Mouse (Mus musculus) cortical plate, adult 2 months (tissue): Measurements from ENCODE around the gene Aldh3b1. TPM values are rescaled to one million over a fixed set of nuclear protein-coding genes. Genes with fewer than 3 reads are reported as not detected.

ENCODE experiments used
- H3K27ac ChIP-seq: fragments of 200-500 bp; 2 replicates; pipeline ENCODE4 v1.5.1; 2012; ENCODE audit warnings: low read length, control low read depth, inconsistent platforms; ENCODE audit not compliant: insufficient read depth
- H3K4me1 ChIP-seq: fragments of 200-500 bp; 2 replicates; pipeline ENCODE4 v1.6.1; 2011; ENCODE audit warnings: low read length; ENCODE audit not compliant: control insufficient read depth, insufficient read depth
- H3K4me3 ChIP-seq: fragments of 200-500 bp; 2 replicates; pipeline ENCODE4 v1.5.1; 2011; ENCODE audit warnings: mild to moderate bottlenecking, low read length, control low read depth; ENCODE audit not compliant: insufficient read depth
- CTCF ChIP-seq: fragments of 200-500 bp; IDR thresholded peaks from 2 replicates; pipeline ENCODE4 v1.5.1; 2011; ENCODE audit warnings: mild to moderate bottlenecking, control low read depth, low read length; ENCODE audit not compliant: insufficient read depth; ENCODE audit errors: extremely low read depth
- POLR2A ChIP-seq: fragments of 200-500 bp; IDR thresholded peaks from 2 replicates; pipeline ENCODE4 v1.6.1; 2011; ENCODE audit warnings: mild to moderate bottlenecking, low read length, control low read depth; ENCODE audit not compliant: insufficient read depth; ENCODE audit errors: extremely low read depth
- polyA plus RNA-seq: library from polyadenylated mRNA; depleted of rRNA; stranded (reverse); fragments of >200 nt; gene quantifications from 2 replicates; pipeline ENCODE4 v1.2.3, GENCODE M21; 2012

Aldh3b1 gene
- polyA plus RNA-seq, 1 experiment, result 8.1 TPM

GRCm38 (mm10) chr19:3928779-3929178 is 829 bp downstream of the Aldh3b1 start:
- H3K4me1 ChIP-seq, result peaks cover 1% of the 10 kb centered on the region; the same call in 1 of the 2 replicates
- no peak overlapping the region; the same call in 1 of the 2 replicates for H3K27ac ChIP-seq
- no peak overlapping the region for H3K4me3 ChIP-seq
- TF ChIP-seq POLR2A, result no peak
- TF ChIP-seq CTCF, result no peak

- H3K4me1 ChIP-seq, result peaks cover 1% of the 10 kb centered on the region; the same call in 1 of the 2 replicates
- TF ChIP-seq POLR2A, result no peak
- TF ChIP-seq CTCF, result no peak
- no peak overlapping the region for H3K27ac ChIP-seq
- H3K4me3 ChIP-seq, result no peak overlapping the region
Measured at GRCm38 (mm10) chr19:3927989-3928388, 1.6 kb downstream of the Aldh3b1 start.

GRCm38 (mm10) chr19:3926685-3927084 is 2.9 kb downstream of the Aldh3b1 start:
- Histone ChIP-seq H3K27ac (no peak overlapping the region), H3K4me1 (peaks cover 1% of the 10 kb centered on the region; the same call in 1 of the 2 replicates), H3K4me3 (no peak overlapping the region)
- TF ChIP-seq CTCF (no peak), POLR2A (no peak)

GRCm38 (mm10) chr19:3926279-3926678 is 3.3 kb downstream of the Aldh3b1 start:
- Histone ChIP-seq H3K4me1 (peaks cover 1% of the 10 kb centered on the region; the same call in 1 of the 2 replicates), H3K27ac (no peak overlapping the region), H3K4me3 (no peak overlapping the region)
- TF ChIP-seq POLR2A (no peak), CTCF (no peak)

- peaks cover 1% of the 10 kb centered on the region; the same call in 1 of the 2 replicates for H3K4me1 ChIP-seq
- no peak overlapping the region for H3K27ac ChIP-seq
- TF ChIP-seq POLR2A (no peak), CTCF (no peak)
- no peak overlapping the region for H3K4me3 ChIP-seq
Measured at GRCm38 (mm10) chr19:3925859-3926258, 3.7 kb downstream of the Aldh3b1 start.

- Histone ChIP-seq H3K27ac (no peak overlapping the region), H3K4me1 (no peaks in the 10 kb centered on the region), H3K4me3 (no peak overlapping the region)
- TF ChIP-seq CTCF (no peak), POLR2A (no peak)
Measured at GRCm38 (mm10) chr19:3924868-3925267, 4.7 kb downstream of the Aldh3b1 start.

- Histone ChIP-seq H3K27ac (no peak overlapping the region), H3K4me3 (no peak overlapping the region), H3K4me1 (no peaks in the 10 kb centered on the region)
- TF ChIP-seq POLR2A (no peak), CTCF (no peak)
Measured at GRCm38 (mm10) chr19:3924190-3924589, 5.4 kb downstream of the Aldh3b1 start.

GRCm38 (mm10) chr19:3923586-3923985 is 6.0 kb downstream of the Aldh3b1 start:
- H3K4me3 ChIP-seq, result no peak overlapping the region
- H3K4me1 ChIP-seq, result no peaks in the 10 kb centered on the region
- no peak overlapping the region for H3K27ac ChIP-seq
- TF ChIP-seq CTCF (no peak), POLR2A (no peak)

GRCm38 (mm10) chr19:3922661-3923371 is 6.8 kb downstream of the Aldh3b1 start:
- Histone ChIP-seq H3K27ac (no peak overlapping the region), H3K4me3 (no peak overlapping the region), H3K4me1 (no peaks in the 10 kb centered on the region)
- TF ChIP-seq CTCF (no peak), POLR2A (no peak)

- Histone ChIP-seq H3K4me1 (no peaks in the 10 kb centered on the region), H3K27ac (no peak overlapping the region), H3K4me3 (no peak overlapping the region)
- TF ChIP-seq POLR2A (no peak), CTCF (no peak)
Measured at GRCm38 (mm10) chr19:3919928-3920327, 9.7 kb downstream of the Aldh3b1 start.
